7 mouse cellular contexts compared by ENCODE assay signal in the genomic region with DNA sequence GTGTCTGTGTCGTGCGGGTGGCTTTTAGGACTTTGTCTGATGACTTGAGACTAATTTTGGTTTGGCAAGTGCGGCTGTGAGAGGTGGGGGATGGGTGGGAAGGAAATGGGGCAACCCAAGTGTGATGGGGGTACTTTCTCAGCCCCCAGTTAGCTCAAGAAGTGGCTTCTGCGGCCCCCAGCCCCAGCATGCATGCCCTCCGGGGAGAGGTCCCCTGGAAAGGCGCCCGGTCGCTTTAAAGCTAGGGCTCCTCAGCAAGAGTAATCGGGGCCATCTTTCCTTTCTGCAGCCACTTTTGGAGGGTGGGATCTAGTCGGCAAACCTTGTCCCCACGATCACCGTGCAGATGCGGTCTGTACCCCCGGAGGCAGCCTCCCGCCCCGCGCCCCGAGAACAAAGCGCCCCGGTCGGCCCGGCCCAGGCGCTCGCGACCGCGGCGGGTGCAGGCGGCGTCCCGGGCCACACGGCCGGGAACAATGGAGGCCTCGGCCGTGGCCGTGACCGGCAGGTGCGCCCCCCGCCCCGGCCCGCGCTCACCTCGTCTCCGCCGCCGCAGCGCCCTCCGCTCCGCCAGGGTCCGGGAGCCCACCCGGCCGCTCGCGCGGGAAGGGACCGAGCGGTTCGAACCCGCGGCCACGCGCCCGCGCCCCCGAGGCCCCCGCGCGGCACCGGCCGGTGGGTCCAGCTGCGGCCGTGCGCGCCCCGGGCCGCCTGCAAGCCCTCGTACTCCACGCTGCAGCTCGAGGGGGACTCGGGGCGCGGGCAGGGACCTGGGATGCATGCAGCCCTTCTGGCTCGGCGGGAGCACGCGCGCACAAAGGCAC. TPM values are rescaled to one million over a fixed set of nuclear protein-coding genes. Genes with fewer than 3 reads are reported as not detected.
DNase-seq lines count a peak whose midpoint lies in the region; ATAC-seq and TF ChIP-seq lines count a peak whose summit lies in the region.

No protein-coding gene starts in this region.

- H3K9ac ChIP-seq in lung, embryonic 14.5 days, result peak overlapping the region; percentile 97
- H3K9ac ChIP-seq in forebrain, embryonic 14.5 days (ENCODE audit: low read length), result peak overlapping the region; percentile 100
- H3K9ac ChIP-seq in midbrain, embryonic 16.5 days (ENCODE audit: low read depth, low read length), result peak overlapping the region; percentile 99

- H3K27ac ChIP-seq in lung, embryonic 14.5 days (ENCODE audit: low read depth), result peak overlapping the region; percentile 91
- H3K27ac ChIP-seq in forebrain, embryonic 14.5 days (ENCODE audit: low read depth, low read length), result peak overlapping the region; percentile 97
- H3K27ac ChIP-seq in midbrain, embryonic 16.5 days (ENCODE audit: low read length), result peak overlapping the region; percentile 97

- peak; percentile 62 for DNase-seq in lung, embryonic 14.5 days
- no peak for DNase-seq in lung, postnatal 25 days (ENCODE audit: low spot score)
- DNase-seq in cerebellum, adult 9-11 months, result peak; percentile 58
- DNase-seq in forebrain, embryonic 14.5 days (ENCODE audit: low spot score), result peak; percentile 52
- DNase-seq in kidney, postnatal 14 days, result peak; percentile 50

- no peaks in the 10 kb centered on the region for H3K27me3 ChIP-seq in lung, embryonic 14.5 days (ENCODE audit: insufficient read depth, low read length)
- H3K27me3 ChIP-seq in forebrain, embryonic 14.5 days (replicated peaks; ENCODE audit: control insufficient read depth, insufficient read depth, low read length), result 0 out of 2 replicates have a peak, but pooled peaks cover 3% of the 10 kb centered on the region
- 0 out of 2 replicates have a peak, but pooled peaks cover 3% of the 10 kb centered on the region for H3K27me3 ChIP-seq in midbrain, embryonic 16.5 days (ENCODE audit: control insufficient read depth, insufficient read depth, low read depth, low read length)

- peak overlapping the region; percentile 82 for H3K4me3 ChIP-seq in lung, embryonic 14.5 days (ENCODE audit: low read depth, low read length)
- H3K4me3 ChIP-seq in forebrain, embryonic 14.5 days (ENCODE audit: low read depth, low read length), result peak overlapping the region; percentile 88
- H3K4me3 ChIP-seq in midbrain, embryonic 16.5 days (ENCODE audit: low read depth, low read length), result peak overlapping the region; percentile 77

- H3K36me3 ChIP-seq in lung, embryonic 14.5 days (ENCODE audit: insufficient read depth), result peaks cover 4% of the 10 kb centered on the region; the same call in 1 of the 2 replicates
- H3K36me3 ChIP-seq in forebrain, embryonic 14.5 days (ENCODE audit: control insufficient read depth, insufficient read depth, low read length), result peaks cover 5% of the 10 kb centered on the region; the same call in 1 of the 2 replicates
- no peaks in the 10 kb centered on the region for H3K36me3 ChIP-seq in midbrain, embryonic 16.5 days (ENCODE audit: control insufficient read depth, insufficient read depth, low read length)

- ATAC-seq in lung, embryonic 14.5 days (ENCODE audit: insufficient read depth), result peak; percentile 2; the same call in 1 of the 2 replicates
- ATAC-seq in forebrain, embryonic 14.5 days, result peak; percentile 49
- peak; percentile 61 for ATAC-seq in midbrain, embryonic 16.5 days
- no peak for ATAC-seq in megakaryocyte-erythroid progenitor cell, adult 5-6 weeks (replicated peaks; ENCODE audit: low FRiP score, low TSS enrichment, poor library complexity, severe bottlenecking)

- peak overlapping the region; percentile 94 for H3K4me2 ChIP-seq in lung, embryonic 14.5 days
- H3K4me2 ChIP-seq in forebrain, embryonic 14.5 days (ENCODE audit: low read length), result peak overlapping the region; percentile 75
- peak overlapping the region; percentile 83 for H3K4me2 ChIP-seq in midbrain, embryonic 16.5 days (ENCODE audit: low read length)

- TF ChIP-seq CTCF in lung, embryonic 14.5 days (IDR thresholded peaks at IDR 0.05; ENCODE audit: low read depth), result no peak

- under 1% methylated on average over 72 of the region's 87 CpGs for WGBS in lung, embryonic 14.5 days
- WGBS in forebrain, embryonic 14.5 days, result 1% methylated on average over 70 of the region's 87 CpGs
- WGBS in midbrain, embryonic 16.5 days, result under 1% methylated on average over 75 of the region's 87 CpGs

- H3K4me1 ChIP-seq in lung, embryonic 14.5 days (ENCODE audit: insufficient read depth), result peaks cover 24% of the 10 kb centered on the region
- H3K4me1 ChIP-seq in forebrain, embryonic 14.5 days (ENCODE audit: control insufficient read depth, insufficient read depth, low read length), result peaks cover 40% of the 10 kb centered on the region
- H3K4me1 ChIP-seq in midbrain, embryonic 16.5 days (ENCODE audit: control insufficient read depth, insufficient read depth, low read length), result peaks cover 54% of the 10 kb centered on the region

- H3K9me3 ChIP-seq in lung, embryonic 14.5 days (ENCODE audit: low read depth, low read length), result no peaks in the 10 kb centered on the region
- no peaks in the 10 kb centered on the region for H3K9me3 ChIP-seq in forebrain, embryonic 14.5 days (replicated peaks; ENCODE audit: control insufficient read depth, low read length)
- H3K9me3 ChIP-seq in midbrain, embryonic 16.5 days (replicated peaks; ENCODE audit: control insufficient read depth, low read length, poor library complexity, severe bottlenecking), result no peaks in the 10 kb centered on the region

RNA-seq across cellular contexts. Expression of a gene that starts 1.5 kb away (rescaled TPM):
- 2.8 and 4.2 TPM in 2 replicates for polyA plus RNA-seq in lung, embryonic 14.5 days (2014; fragmentation: Nextera tagmentation; extraction: Ambion mirVana)
- polyA plus RNA-seq in forebrain, embryonic 14.5 days (2014; fragmentation: Nextera tagmentation; extraction: Ambion mirVana), result 4.5 and 8.3 TPM in 2 replicates
- 6.6 and 7.1 TPM in 2 replicates for polyA plus RNA-seq in midbrain, embryonic 16.5 days (2015; fragmentation: Nextera tagmentation; extraction: Ambion mirVana)
- total RNA-seq in megakaryocyte-erythroid progenitor cell, adult 5-6 weeks (2014; fragmentation: Nextera tagmentation), result 2.9 and 5.0 TPM in 2 replicates
- total RNA-seq in megakaryocyte-erythroid progenitor cell, adult 5-6 weeks (2017), result not detected in 2 replicates

RNA-seq across cellular contexts. Expression of a gene that starts 35.6 kb away (rescaled TPM):
- polyA plus RNA-seq in lung, embryonic 14.5 days (2014; fragmentation: Nextera tagmentation; extraction: Ambion mirVana), result 0.66 and 0.99 TPM in 2 replicates
- 1.7 and 2.3 TPM in 2 replicates for polyA plus RNA-seq in forebrain, embryonic 14.5 days (2014; fragmentation: Nextera tagmentation; extraction: Ambion mirVana)
- 2.1 and 2.5 TPM in 2 replicates for polyA plus RNA-seq in midbrain, embryonic 16.5 days (2015; fragmentation: Nextera tagmentation; extraction: Ambion mirVana)
- total RNA-seq in megakaryocyte-erythroid progenitor cell, adult 5-6 weeks (2014; fragmentation: Nextera tagmentation), result 0.49 and 0.50 TPM in 2 replicates
- 1.1 and 1.7 TPM in 2 replicates for total RNA-seq in megakaryocyte-erythroid progenitor cell, adult 5-6 weeks (2017)

RNA-seq across cellular contexts. Expression of a gene that starts 35.7 kb away (rescaled TPM):
- polyA plus RNA-seq in lung, embryonic 14.5 days (2014; fragmentation: Nextera tagmentation; extraction: Ambion mirVana), result 17.3 and 23.6 TPM in 2 replicates
- 14.7 and 21.7 TPM in 2 replicates for polyA plus RNA-seq in forebrain, embryonic 14.5 days (2014; fragmentation: Nextera tagmentation; extraction: Ambion mirVana)
- polyA plus RNA-seq in midbrain, embryonic 16.5 days (2015; fragmentation: Nextera tagmentation; extraction: Ambion mirVana), result 55.7 and 64.8 TPM in 2 replicates
- total RNA-seq in megakaryocyte-erythroid progenitor cell, adult 5-6 weeks (2014; fragmentation: Nextera tagmentation), result 8.6 and 10.7 TPM in 2 replicates
- 3.2 and 6.9 TPM in 2 replicates for total RNA-seq in megakaryocyte-erythroid progenitor cell, adult 5-6 weeks (2017)

RNA-seq across cellular contexts. Expression of a gene that starts 53.4 kb away (rescaled TPM):
- 13.9 and 14.4 TPM in 2 replicates for polyA plus RNA-seq in lung, embryonic 14.5 days (2014; fragmentation: Nextera tagmentation; extraction: Ambion mirVana)
- 22.6 and 26.9 TPM in 2 replicates for polyA plus RNA-seq in forebrain, embryonic 14.5 days (2014; fragmentation: Nextera tagmentation; extraction: Ambion mirVana)
- polyA plus RNA-seq in midbrain, embryonic 16.5 days (2015; fragmentation: Nextera tagmentation; extraction: Ambion mirVana), result 22.4 and 26.4 TPM in 2 replicates
- 2.8 and 4.8 TPM in 2 replicates for total RNA-seq in megakaryocyte-erythroid progenitor cell, adult 5-6 weeks (2014; fragmentation: Nextera tagmentation)
- total RNA-seq in megakaryocyte-erythroid progenitor cell, adult 5-6 weeks (2017), result 3.3 and 3.7 TPM in 2 replicates

RNA-seq across cellular contexts. Expression of a gene that starts 57.7 kb away (rescaled TPM):
- 0.22 and 0.34 TPM in 2 replicates for polyA plus RNA-seq in lung, embryonic 14.5 days (2014; fragmentation: Nextera tagmentation; extraction: Ambion mirVana)
- 0.22 and 0.23 TPM in 2 replicates for polyA plus RNA-seq in forebrain, embryonic 14.5 days (2014; fragmentation: Nextera tagmentation; extraction: Ambion mirVana)
- 0.53 and 0.70 TPM in 2 replicates for polyA plus RNA-seq in midbrain, embryonic 16.5 days (2015; fragmentation: Nextera tagmentation; extraction: Ambion mirVana)
- 0.79 TPM in 1 of 2 replicates, not detected in the other for total RNA-seq in megakaryocyte-erythroid progenitor cell, adult 5-6 weeks (2014; fragmentation: Nextera tagmentation)
- 0.14 TPM in 1 of 2 replicates, not detected in the other for total RNA-seq in megakaryocyte-erythroid progenitor cell, adult 5-6 weeks (2017)
